Mouse (Mus musculus): ENCODE data around the gene Dag1. TPM values are rescaled to one million over a fixed set of nuclear protein-coding genes. Genes with fewer than 3 reads are reported as not detected.

Gene Dag1
- polyA plus RNA-seq, 1 experiment from 2014 or later = 42.0 TPM

GRCm38 (mm10) chr9:108172777-108173350, 90.9 kb downstream of the Dag1 start:
- H3K9ac ChIP-seq (ENCODE audit: low read length) = no peak overlapping the region
- H3K9me3 ChIP-seq (replicated peaks; ENCODE audit: control insufficient read depth, low read length) = no peaks in the 10 kb centered on the region
- H3K4me3 ChIP-seq (ENCODE audit: low read depth, low read length) = no peak overlapping the region
- H3K4me2 ChIP-seq (ENCODE audit: low read length) = no peak overlapping the region
- 70% methylated on average over 5 of the region's 5 CpGs for WGBS
- H3K27me3 ChIP-seq (replicated peaks; ENCODE audit: control insufficient read depth, insufficient read depth, low read length) = no peaks in the 10 kb centered on the region
- no peak overlapping the region for H3K27ac ChIP-seq (ENCODE audit: low read depth, low read length)
- H3K4me1 ChIP-seq (ENCODE audit: control insufficient read depth, insufficient read depth, low read length) = no peaks in the 10 kb centered on the region
- ATAC-seq (no peak), DNase-seq (ENCODE audit: low spot score) (no peak)
- H3K36me3 ChIP-seq (ENCODE audit: control insufficient read depth, insufficient read depth, low read length) = no peaks in the 10 kb centered on the region

GRCm38 (mm10) chr9:108169751-108170150, 94.0 kb downstream of the Dag1 start:
- no peak overlapping the region for H3K9ac ChIP-seq (ENCODE audit: low read length)
- ATAC-seq = no peak
- no peaks in the 10 kb centered on the region for H3K9me3 ChIP-seq (replicated peaks; ENCODE audit: control insufficient read depth, low read length)
- H3K4me2 ChIP-seq (ENCODE audit: low read length) = no peak overlapping the region
- H3K27me3 ChIP-seq (replicated peaks; ENCODE audit: control insufficient read depth, insufficient read depth, low read length) = no peaks in the 10 kb centered on the region
- H3K27ac ChIP-seq (ENCODE audit: low read depth, low read length) = no peak overlapping the region
- DNase-seq (ENCODE audit: low spot score) = no peak
- WGBS = 81% methylated on average over 10 of the region's 10 CpGs
- H3K4me1 ChIP-seq (ENCODE audit: control insufficient read depth, insufficient read depth, low read length) = no peaks in the 10 kb centered on the region
- H3K36me3 ChIP-seq (ENCODE audit: control insufficient read depth, insufficient read depth, low read length) = no peaks in the 10 kb centered on the region
- no peak overlapping the region for H3K4me3 ChIP-seq (ENCODE audit: low read depth, low read length)

- Histone ChIP-seq H3K9me3 (replicated peaks; ENCODE audit: control insufficient read depth, low read length) (no peaks in the 10 kb centered on the region), H3K4me1 (ENCODE audit: control insufficient read depth, insufficient read depth, low read length) (no peaks in the 10 kb centered on the region), H3K9ac (ENCODE audit: low read length) (no peak overlapping the region), H3K4me2 (ENCODE audit: low read length) (no peak overlapping the region), H3K36me3 (ENCODE audit: control insufficient read depth, insufficient read depth, low read length) (no peaks in the 10 kb centered on the region), H3K4me3 (ENCODE audit: low read depth, low read length) (no peak overlapping the region), H3K27me3 (replicated peaks; ENCODE audit: control insufficient read depth, insufficient read depth, low read length) (no peaks in the 10 kb centered on the region), H3K27ac (ENCODE audit: low read depth, low read length) (no peak overlapping the region)
- DNase-seq (ENCODE audit: low spot score) (no peak), ATAC-seq (no peak)
- 38% methylated on average over 8 of the region's 8 CpGs for WGBS
These were observed 98.6 kb downstream of the Dag1 start for GRCm38 (mm10) chr9:108165143-108165542.

GRCm38 (mm10) chr9:108163646-108164284, 100.0 kb downstream of the Dag1 start:
- H3K4me3 ChIP-seq (ENCODE audit: low read depth, low read length) = no peak overlapping the region
- no peak overlapping the region for H3K4me2 ChIP-seq (ENCODE audit: low read length)
- no peak overlapping the region for H3K27ac ChIP-seq (ENCODE audit: low read depth, low read length)
- ATAC-seq (no peak), DNase-seq (ENCODE audit: low spot score) (no peak)
- no peak overlapping the region for H3K9ac ChIP-seq (ENCODE audit: low read length)
- no peaks in the 10 kb centered on the region for H3K27me3 ChIP-seq (replicated peaks; ENCODE audit: control insufficient read depth, insufficient read depth, low read length)
- H3K9me3 ChIP-seq (replicated peaks; ENCODE audit: control insufficient read depth, low read length) = no peaks in the 10 kb centered on the region
- H3K36me3 ChIP-seq (ENCODE audit: control insufficient read depth, insufficient read depth, low read length) = no peaks in the 10 kb centered on the region
- WGBS = 77% methylated on average over 16 of the region's 16 CpGs
- no peaks in the 10 kb centered on the region for H3K4me1 ChIP-seq (ENCODE audit: control insufficient read depth, insufficient read depth, low read length)

- Histone ChIP-seq H3K4me3 (ENCODE audit: low read depth, low read length) (no peak overlapping the region), H3K27me3 (replicated peaks; ENCODE audit: control insufficient read depth, insufficient read depth, low read length) (no peaks in the 10 kb centered on the region), H3K9me3 (replicated peaks; ENCODE audit: control insufficient read depth, low read length) (no peaks in the 10 kb centered on the region), H3K9ac (ENCODE audit: low read length) (no peak overlapping the region), H3K36me3 (ENCODE audit: control insufficient read depth, insufficient read depth, low read length) (no peaks in the 10 kb centered on the region), H3K4me2 (ENCODE audit: low read length) (no peak overlapping the region), H3K27ac (ENCODE audit: low read depth, low read length) (no peak overlapping the region), H3K4me1 (ENCODE audit: control insufficient read depth, insufficient read depth, low read length) (no peaks in the 10 kb centered on the region)
- DNase-seq (ENCODE audit: low spot score) (no peak), ATAC-seq (no peak)
- 77% methylated on average over 7 of the region's 7 CpGs for WGBS
These were observed 105.9 kb downstream of the Dag1 start for GRCm38 (mm10) chr9:108157891-108158290.

- no peaks in the 10 kb centered on the region for H3K4me1 ChIP-seq (ENCODE audit: control insufficient read depth, insufficient read depth, low read length)
- H3K36me3 ChIP-seq (ENCODE audit: control insufficient read depth, insufficient read depth, low read length) = no peaks in the 10 kb centered on the region
- DNase-seq (ENCODE audit: low spot score) (no peak), ATAC-seq (no peak)
- H3K4me2 ChIP-seq (ENCODE audit: low read length) = no peak overlapping the region
- H3K27ac ChIP-seq (ENCODE audit: low read depth, low read length) = no peak overlapping the region
- no peak overlapping the region for H3K4me3 ChIP-seq (ENCODE audit: low read depth, low read length)
- H3K27me3 ChIP-seq (replicated peaks; ENCODE audit: control insufficient read depth, insufficient read depth, low read length) = no peaks in the 10 kb centered on the region
- no peaks in the 10 kb centered on the region for H3K9me3 ChIP-seq (replicated peaks; ENCODE audit: control insufficient read depth, low read length)
- no peak overlapping the region for H3K9ac ChIP-seq (ENCODE audit: low read length)
- WGBS = 86% methylated on average over 6 of the region's 6 CpGs
These were observed 106.3 kb downstream of the Dag1 start for GRCm38 (mm10) chr9:108157451-108157850.

- Histone ChIP-seq H3K4me1 (ENCODE audit: control insufficient read depth, insufficient read depth, low read length) (no peaks in the 10 kb centered on the region), H3K4me2 (ENCODE audit: low read length) (no peak overlapping the region), H3K27me3 (replicated peaks; ENCODE audit: control insufficient read depth, insufficient read depth, low read length) (no peaks in the 10 kb centered on the region), H3K4me3 (ENCODE audit: low read depth, low read length) (no peak overlapping the region), H3K9me3 (replicated peaks; ENCODE audit: control insufficient read depth, low read length) (no peaks in the 10 kb centered on the region), H3K27ac (ENCODE audit: low read depth, low read length) (no peak overlapping the region), H3K36me3 (ENCODE audit: control insufficient read depth, insufficient read depth, low read length) (no peaks in the 10 kb centered on the region), H3K9ac (ENCODE audit: low read length) (no peak overlapping the region)
- DNase-seq (ENCODE audit: low spot score) (no peak), ATAC-seq (no peak)
- WGBS = 95% methylated on average over 5 of the region's 5 CpGs
These were observed 107.0 kb downstream of the Dag1 start for GRCm38 (mm10) chr9:108156786-108157185.

GRCm38 (mm10) chr9:108154814-108155213, 108.9 kb downstream of the Dag1 start:
- DNase-seq (ENCODE audit: low spot score) = no peak
- Histone ChIP-seq H3K9ac (ENCODE audit: low read length) (no peak overlapping the region), H3K27me3 (replicated peaks; ENCODE audit: control insufficient read depth, insufficient read depth, low read length) (no peaks in the 10 kb centered on the region), H3K4me1 (ENCODE audit: control insufficient read depth, insufficient read depth, low read length) (no peaks in the 10 kb centered on the region), H3K9me3 (replicated peaks; ENCODE audit: control insufficient read depth, low read length) (no peaks in the 10 kb centered on the region), H3K27ac (ENCODE audit: low read depth, low read length) (peak overlapping the region; percentile 18; the same call in 1 of the 2 replicates), H3K4me3 (ENCODE audit: low read depth, low read length) (no peak overlapping the region), H3K36me3 (ENCODE audit: control insufficient read depth, insufficient read depth, low read length) (no peaks in the 10 kb centered on the region), H3K4me2 (ENCODE audit: low read length) (no peak overlapping the region)
- ATAC-seq = no peak
- WGBS = 88% methylated on average over 12 of the region's 12 CpGs

Data from forebrain, embryonic 14.5 days (tissue).